Mouse (Mus musculus): Measurements from ENCODE around the gene Rrp1b. TPM values are rescaled to one million over a fixed set of nuclear protein-coding genes. Genes with fewer than 3 reads are reported as not detected.

The Rrp1b gene
- total RNA-seq, 2 experiments from 2014 or later: 16.8 to 18.3 TPM

Other genes starting within 250 kb of the Rrp1b start
- gene Sik1, start 180.3 kb upstream of the Rrp1b start, total RNA-seq (2015): 29.9 and 37.6 TPM in 2 replicates
- gene Sik1, start 180.3 kb upstream of the Rrp1b start, total RNA-seq (2017): 30.6 and 31.2 TPM in 2 replicates
- gene Hsf2bp, start 249 bp downstream of the Rrp1b start, total RNA-seq (2015): not detected in 2 replicates
- gene Hsf2bp, start 249 bp downstream of the Rrp1b start, total RNA-seq (2017): not detected in 2 replicates
- gene Notch3, start 130.8 kb downstream of the Rrp1b start, total RNA-seq (2015): 0.18 TPM in 1 of 2 replicates, not detected in the other
- 0.04 and 0.08 TPM in 2 replicates for gene Notch3, start 130.8 kb downstream of the Rrp1b start, total RNA-seq (2017)
- gene Ephx3, start 153.4 kb downstream of the Rrp1b start, total RNA-seq (2015): 0.07 and 0.23 TPM in 2 replicates
- gene Ephx3, start 153.4 kb downstream of the Rrp1b start, total RNA-seq (2017): 0.20 TPM in 1 of 2 replicates, not detected in the other
- gene Brd4, start 248.6 kb downstream of the Rrp1b start, total RNA-seq (2015): 128 and 143 TPM in 2 replicates
- 20.7 and 30.3 TPM in 2 replicates for gene Brd4, start 248.6 kb downstream of the Rrp1b start, total RNA-seq (2017)

Measured in megakaryocyte, adult 5-6 weeks (primary cell).